Mouse (Mus musculus) T-cell, adult 2 months (primary cell): Measurements from ENCODE around the gene B4galnt2.
"Not testable (repeated sequence)": the region's sequence is repeated elsewhere in the genome, so short reads cannot be mapped to it uniquely, and the experiment has no call there.

Source experiments
- DNase-seq: peaks from one replicate; pipeline ENCODE4 v3.0.0; 2022; ENCODE audit warnings: low spot score

B4galnt2 gene

DNA sequence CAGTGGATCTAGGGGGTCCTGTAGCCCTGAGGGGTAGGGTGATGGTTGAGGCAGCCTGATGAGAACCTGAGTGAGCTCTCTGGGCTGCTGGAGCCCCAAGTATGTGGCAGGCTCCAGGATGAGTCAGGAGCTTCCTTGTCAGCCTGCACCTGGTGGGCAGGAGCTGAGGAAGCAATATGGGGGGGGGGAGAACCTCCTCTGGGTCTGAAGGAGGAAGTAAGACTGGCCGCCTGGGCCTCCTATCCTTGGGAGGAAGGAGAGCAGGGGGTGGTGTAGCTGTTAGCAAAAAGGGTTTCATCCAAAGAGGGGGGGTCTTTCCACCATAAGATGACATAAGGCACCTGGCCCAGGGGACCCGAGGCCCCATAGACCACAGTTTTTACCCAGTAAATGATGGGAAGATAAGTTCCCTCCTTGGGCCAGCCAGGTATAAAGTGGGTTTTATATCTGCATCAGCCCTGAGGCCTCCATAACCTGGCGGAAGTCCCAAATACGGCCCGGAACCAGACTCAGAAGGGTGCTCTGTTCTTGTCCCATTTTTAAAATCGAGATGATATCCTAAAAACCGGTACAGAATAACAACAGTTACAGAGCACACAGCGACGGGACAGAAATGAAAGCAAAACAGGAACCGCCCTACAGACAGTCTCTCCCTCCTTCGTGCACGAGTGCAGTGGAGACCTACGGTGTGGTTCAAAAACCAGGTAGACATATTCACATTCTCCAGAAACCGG lies 18.1 kb downstream of the B4galnt2 start:
- peak; percentile 41 for DNase-seq

DNA sequence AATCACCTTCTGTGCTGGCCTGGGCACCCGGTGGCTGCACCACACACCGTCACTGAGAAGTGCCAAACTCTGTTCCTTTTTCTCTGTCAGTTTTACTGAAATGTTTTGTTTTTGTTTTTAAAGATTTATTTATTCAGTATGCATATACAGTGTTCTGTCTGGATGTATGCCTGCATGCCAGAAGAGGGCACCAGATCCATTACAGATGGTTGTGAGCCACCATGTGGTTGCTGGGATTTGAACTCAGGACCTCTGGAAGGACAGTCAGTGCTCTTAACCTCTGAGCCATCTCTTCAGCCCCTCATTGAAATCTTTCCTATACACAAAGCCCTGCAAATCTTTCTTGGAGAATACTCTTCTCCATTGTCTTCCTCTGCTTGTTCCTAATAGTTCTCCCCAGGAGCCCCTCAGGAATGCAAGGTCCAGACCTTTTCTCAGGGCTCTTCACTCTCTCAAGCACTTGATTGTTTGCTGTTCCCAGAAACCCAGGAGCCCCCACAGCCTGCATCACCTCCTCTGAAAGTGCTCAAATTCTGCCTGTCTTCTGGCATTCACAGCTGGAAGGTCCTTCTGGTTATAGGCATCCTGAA lies 24.1 kb downstream of the B4galnt2 start:
- DNase-seq = no peak

- not testable (repeated sequence) for DNase-seq
Observed at GRCm38 (mm10) chr11:95879861-95880260, 34.8 kb downstream of the B4galnt2 start.

- DNase-seq = peak; percentile 49
Observed at GRCm38 (mm10) chr11:95876296-95876695, 38.4 kb downstream of the B4galnt2 start.

GRCm38 (mm10) chr11:95875804-95876203 lies 38.9 kb downstream of the B4galnt2 start:
- DNase-seq = peak; percentile 23

GRCm38 (mm10) chr11:95869918-95870470 lies 44.7 kb downstream of the B4galnt2 start:
- no peak for DNase-seq

- DNase-seq = no peak
Observed at GRCm38 (mm10) chr11:95869442-95869841, 45.2 kb downstream of the B4galnt2 start.

GRCm38 (mm10) chr11:95861397-95861796 lies 53.3 kb downstream of the B4galnt2 start:
- no peak for DNase-seq

DNA sequence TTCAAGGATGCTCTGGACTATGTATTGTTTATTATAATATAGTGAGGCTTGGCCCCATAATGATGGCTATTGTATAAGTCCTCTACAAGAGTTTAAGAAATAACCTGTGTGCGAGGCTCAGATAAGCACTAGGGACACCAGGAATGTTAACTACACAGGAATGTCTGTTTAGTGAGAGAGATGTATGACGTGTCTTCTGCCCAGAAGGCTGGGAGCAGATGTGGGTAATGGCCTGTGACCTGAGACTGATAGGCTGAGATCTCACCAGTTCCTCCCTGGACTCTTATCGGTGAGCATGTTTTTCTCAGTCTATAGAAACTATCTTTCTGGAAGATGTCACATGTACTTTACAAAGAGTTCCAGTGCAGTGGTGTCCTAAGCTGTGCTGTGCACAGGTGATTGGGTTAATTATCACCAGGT lies 54.6 kb downstream of the B4galnt2 start:
- no peak for DNase-seq

- peak; percentile 63 for DNase-seq
Observed at GRCm38 (mm10) chr11:95859468-95859855, 55.2 kb downstream of the B4galnt2 start.

DNA sequence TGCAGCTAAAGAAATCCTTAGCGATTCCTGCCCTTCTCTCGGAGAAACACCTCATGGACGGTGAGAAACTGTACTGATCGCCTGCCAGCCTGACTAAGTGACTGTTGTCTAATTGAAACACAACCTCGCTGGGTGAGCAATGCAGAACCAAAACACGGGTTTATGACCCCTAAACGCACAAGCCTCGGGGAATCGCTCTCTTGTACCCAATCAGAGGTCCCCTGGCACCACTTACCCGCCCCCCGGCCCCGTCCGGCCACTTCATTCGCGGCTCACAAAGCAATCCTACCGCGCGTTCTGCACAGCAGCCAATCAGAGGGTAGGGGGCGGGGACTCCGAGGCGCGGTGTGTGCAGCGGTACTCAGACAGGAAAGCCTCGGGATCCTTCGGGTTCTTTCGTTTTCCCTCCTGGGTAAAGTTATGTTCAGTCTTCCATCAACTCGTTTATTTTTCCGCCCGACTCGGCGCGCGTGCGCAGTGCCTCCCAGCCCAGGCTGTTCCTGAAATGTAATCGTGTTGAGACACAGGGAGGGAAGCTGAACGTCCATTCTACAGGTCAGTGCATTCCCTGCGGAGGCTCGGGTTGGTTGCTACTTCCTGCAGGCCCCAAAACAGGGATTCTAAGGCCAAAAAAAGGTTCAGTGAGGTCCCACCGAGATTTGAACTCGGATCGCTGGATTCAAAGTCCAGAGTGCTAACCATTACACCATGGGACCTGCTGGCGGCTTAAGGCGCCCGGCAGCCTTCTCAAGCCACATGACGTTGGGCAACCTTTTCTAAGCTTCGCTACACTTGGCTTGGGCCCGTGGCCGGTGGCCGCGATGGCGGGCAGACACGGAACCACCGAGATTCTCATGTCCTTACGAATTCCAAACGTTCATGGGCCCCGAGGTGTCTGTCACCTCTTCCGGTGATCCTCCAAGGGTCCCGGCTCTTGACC lies 55.9 kb downstream of the B4galnt2 start:
- DNase-seq = peak; percentile 99

DNA sequence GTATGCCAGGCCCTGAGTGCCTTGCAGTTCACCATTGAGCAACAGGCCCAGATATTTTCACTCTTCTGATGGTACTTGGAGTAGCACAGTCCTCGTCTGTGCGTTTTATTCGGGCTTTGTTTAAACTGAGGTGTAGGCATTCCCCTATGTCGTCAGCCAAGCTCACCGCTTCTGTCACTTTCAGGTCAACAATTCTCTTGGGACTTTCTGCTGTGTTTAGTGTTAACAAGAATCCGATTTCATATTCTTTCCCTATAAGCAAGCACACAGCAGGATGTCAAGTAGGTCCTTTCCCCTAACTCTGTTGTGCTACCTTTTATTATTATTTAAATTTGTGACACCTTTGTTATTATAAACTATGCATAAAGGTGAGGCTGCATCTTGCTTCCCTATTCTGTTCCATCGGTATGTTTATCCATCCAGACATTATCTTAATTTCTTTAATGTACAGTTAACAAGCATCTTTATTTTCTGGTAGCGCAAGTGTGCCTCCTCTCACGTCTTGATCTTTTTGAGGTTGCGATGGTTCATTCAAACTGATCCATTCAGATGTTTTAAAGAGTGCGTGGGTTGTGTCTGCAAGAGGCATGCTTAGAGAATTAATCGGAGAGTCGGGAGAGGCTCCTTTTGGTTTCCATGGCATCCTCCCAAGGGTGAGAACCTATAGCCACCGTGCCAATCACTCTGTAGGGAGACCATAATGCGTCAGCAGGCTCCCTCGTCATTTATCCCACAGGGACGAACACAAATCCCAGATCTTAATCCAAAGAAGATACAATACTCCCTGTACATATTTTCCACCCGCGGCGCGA lies 56.8 kb downstream of the B4galnt2 start:
- DNase-seq = no peak

DNA sequence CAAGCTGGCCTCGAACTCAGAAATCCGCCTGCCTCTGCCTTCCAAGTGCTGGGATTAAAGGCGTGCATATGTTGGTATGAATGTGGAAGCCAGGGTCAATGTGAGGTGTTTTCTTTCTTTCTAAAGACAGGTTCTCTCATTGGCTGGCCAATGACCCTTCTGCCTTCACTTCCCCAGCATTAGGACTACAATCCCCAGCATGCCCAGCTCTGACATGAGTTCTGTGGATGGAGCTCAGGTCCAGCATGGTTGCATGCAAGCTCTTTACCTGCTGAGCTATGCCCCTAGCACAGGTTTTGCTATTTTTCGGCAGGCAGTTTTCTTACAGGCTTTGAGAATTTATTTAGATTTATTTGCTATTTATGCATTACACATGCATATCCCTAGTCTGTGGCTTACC lies 57.4 kb downstream of the B4galnt2 start:
- DNase-seq = no peak

DNA sequence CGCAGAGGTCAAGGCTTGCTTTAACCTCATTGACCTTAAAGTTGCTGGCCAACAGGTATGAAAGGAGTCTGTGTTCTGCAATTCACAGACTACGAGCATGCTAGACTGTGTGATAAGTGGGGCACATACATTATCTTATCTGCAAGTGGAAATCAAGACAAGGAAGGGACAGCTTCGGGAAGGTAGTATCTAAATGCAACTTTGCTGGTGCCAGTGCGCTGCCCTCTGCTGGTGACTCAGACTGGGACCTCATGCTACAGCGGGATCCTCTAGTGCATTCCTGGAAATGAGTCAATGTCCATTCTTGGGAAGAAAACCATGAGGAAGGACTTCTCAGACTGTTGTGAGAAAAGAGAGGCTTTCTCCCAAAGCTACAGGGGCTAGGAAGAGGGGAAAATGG lies 61.0 kb downstream of the B4galnt2 start:
- DNase-seq = peak; percentile 58

DNA sequence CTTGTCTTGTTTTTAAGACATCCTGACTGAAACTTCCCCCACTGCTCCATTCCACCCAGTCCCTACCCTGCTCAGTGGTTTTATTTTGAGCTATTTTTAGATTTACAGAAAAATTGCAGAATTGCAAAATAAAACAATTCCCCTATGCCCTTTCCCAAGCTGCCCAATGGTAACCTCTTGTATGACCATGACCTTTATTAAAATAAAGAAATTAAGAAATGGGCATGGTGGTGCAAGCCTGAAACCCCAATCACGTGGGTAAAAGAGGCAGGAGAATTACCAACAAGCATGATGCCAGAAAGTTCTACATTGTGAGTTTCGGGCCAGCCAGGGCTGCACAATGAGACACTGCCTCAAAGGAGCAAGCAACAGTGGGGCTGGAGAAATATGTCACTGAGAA lies 63.8 kb downstream of the B4galnt2 start:
- no peak for DNase-seq

DNA sequence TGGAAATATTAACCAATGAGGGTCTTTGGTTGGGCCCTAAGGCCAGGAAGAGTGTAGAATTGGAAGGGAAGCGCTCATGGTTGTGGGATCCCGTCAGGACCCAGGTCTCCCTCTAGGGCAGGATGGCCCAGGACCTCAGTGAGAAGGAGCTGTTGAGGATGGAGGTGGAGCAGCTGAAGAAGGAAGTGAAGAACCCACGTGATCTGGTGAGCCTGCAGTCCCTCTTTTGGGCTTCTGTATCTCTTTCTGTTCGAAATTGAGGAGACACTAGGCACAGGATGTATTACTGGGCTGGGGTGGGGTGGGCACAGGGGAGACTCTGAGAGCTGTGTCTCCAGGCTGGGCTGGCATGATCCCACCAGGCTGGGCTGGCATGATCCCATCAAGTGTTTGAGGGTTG lies 69.8 kb downstream of the B4galnt2 start:
- no peak for DNase-seq

DNA sequence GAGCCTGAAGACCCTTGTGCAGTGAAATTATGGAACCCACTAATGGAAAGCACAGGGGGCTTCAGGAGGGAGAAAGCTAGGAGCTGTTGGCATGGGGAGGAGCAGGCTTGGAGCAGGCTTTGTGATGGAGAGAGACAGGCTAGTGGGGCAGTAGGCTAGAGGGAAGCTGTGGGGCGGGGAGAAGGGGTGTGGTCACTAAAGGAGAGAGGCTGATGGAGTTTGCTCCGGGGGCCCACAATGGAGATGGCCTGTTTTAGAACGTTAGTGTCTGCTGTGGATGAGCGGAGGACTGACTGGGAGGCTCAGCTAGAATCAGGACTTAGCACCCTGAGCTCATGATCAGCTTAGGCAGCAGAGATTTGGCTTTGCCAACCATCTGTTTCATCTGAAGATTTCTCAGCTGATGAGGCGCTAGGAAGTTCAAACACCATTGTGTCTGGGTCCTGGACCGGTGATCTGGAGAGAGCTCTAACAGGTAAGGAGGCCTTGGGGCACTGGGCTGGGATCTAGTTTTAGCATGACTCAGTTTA lies 71.2 kb downstream of the B4galnt2 start:
- DNase-seq = no peak

DNA sequence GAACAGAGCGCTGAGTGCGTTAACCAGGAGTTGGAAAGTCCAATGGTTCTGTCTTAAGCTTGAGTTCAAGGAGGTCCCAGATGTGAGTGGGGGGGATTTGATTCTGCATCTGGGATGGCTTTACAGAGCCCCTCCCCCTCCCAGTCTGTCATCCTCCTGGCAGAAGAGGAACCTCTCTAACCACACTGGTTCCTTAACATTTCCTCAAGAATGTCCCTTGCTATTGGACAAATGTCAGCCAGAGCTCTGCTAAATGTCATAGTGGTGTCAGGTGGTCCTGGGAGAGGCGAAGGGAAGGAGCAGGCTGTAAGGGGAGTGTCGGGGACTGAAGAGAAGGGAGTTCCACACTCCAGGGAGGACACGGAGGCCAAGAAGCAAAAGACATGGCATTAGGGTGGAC lies 71.7 kb downstream of the B4galnt2 start:
- DNase-seq = no peak

- DNase-seq = peak; percentile 68
Observed at GRCm38 (mm10) chr11:95842074-95842681, 72.5 kb downstream of the B4galnt2 start, which contains the start of gene Abi3. Abi3 (minus strand) TSS chr11:95842476.

GRCm38 (mm10) chr11:95841498-95841830 lies 73.2 kb downstream of the B4galnt2 start:
- no peak for DNase-seq
